Mouse (Mus musculus) spleen, postnatal 10 days (tissue): Measurements from ENCODE around the gene Zbtb46.

ENCODE experiments used
- DNase-seq, 2 experiments: peaks; one replicate each; pipeline ENCODE4 v3.0.0; 2021 to 2022; ENCODE audit warnings: low spot score in 2 of 2

The Zbtb46 gene

DNA sequence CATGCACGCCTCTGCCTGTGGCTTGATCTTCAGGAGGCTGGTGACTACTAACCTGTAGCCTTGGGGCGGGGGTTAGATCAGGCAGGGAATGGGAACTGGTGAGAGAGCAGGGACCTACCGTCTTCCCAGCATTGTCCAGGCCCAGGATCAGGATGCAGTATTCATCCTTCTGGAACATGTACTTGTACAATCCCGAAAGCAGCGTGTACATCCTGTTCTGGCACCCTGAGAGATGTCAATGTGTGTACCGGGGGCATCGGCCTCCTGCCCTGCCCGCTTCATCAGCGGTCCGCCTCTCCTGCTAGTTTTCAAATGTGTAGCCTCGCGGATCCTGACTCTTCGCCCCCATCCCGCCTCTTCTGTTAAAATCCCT, 94.8 kb downstream of the Zbtb46 start:
- DNase-seq: peak in 1 of 2 experiments; percentile 13

DNA sequence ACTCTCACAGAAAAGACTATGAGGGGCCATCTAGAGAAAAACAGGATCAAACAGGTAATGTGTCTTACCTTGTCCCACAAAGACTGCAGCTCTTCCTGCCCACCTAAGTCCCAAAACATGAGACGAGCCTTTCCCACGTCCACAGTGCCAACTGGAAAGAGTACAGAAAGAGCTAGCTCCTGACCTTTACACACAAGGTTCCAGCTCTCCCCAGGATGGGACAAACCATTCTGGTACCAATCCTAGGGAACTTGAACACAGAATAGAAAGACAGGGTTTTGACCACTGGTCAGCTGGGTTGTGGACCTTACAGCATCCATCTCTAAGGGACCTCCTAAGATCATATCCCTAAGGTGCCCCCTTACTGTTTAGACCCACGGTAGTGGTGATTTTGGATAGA, 95.3 kb downstream of the Zbtb46 start:
- no peak for DNase-seq

DNA sequence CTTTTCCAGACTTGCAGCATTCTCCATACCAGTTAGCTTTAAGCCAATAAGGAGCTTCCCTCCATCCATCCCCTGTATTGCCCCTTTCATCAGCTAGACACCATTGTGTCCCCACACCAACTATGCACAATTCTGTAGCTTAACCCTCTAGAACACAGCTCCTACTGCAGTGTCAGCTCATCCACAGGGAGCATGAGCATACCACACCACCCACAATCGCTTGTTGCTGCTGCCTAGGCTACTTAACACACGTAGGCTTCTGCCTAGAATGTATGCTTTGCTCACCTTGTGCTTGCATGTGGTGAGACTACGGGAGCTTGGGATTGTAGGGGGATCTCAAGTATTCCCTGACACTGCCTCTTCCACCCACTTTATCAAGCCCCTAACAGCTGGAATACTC, 102.4 kb downstream of the Zbtb46 start:
- DNase-seq: no peak

GRCm38 (mm10) chr2:181342766-181343165, 116.5 kb downstream of the Zbtb46 start:
- DNase-seq: no peak

DNA sequence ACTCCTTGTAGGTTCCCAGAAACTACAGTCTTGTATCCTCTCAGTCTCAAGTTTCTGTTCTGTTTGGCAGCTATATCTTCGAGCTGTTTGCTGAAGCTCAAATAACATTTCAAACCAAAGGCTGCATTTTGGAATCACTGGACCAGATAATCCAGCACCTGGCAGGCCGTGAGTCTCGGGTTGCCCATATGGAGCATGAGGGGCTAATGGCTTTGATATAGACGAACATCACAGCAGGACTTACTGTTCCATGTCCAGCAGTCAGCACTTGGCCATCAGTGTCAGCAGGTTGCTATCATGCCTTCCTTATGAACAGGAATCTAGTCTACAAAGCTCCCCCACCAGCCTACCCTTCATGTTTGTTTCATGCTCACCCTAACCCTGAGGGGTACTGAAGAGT, 118.8 kb downstream of the Zbtb46 start:
- DNase-seq: no peak
